Mouse (Mus musculus) kidney, embryonic 14.5 days (tissue): ENCODE results near the gene Hist1h2bj. TPM values are rescaled to one million over a fixed set of nuclear protein-coding genes. Genes with fewer than 3 reads are reported as not detected.
A peak's percentile ranks its signal among the peaks of the same experiment; 100 is the strongest.
"Not testable (repeated sequence)": the region's sequence is repeated elsewhere in the genome, so short reads cannot be mapped to it uniquely, and the experiment has no call there.

Experiments
- ATAC-seq: fragments of 200-750 bp; cut with Nextera tagmentation; 2 replicates; pipeline ENCODE4 v1.8.0; 2017; ENCODE audit warnings: moderate number of reproducible peaks, mild to moderate bottlenecking, moderate TSS enrichment, moderate library complexity; ENCODE audit not compliant: low FRiP score, low TSS enrichment
- H3K27ac ChIP-seq: fragments of 300-500 bp; sonication (generic); 2 replicates; pipeline ENCODE4 v1.5.1; 2014; ENCODE audit warnings: low read depth, mild to moderate bottlenecking, low read length, moderate library complexity, mixed read lengths
- H3K27me3 ChIP-seq: fragments of 300-500 bp; sonication (generic); 2 replicates; pipeline ENCODE4 v1.6.1; 2014; ENCODE audit warnings: mild to moderate bottlenecking, low read length; ENCODE audit not compliant: control insufficient read depth, insufficient read depth
- H3K36me3 ChIP-seq: fragments of 300-500 bp; sonication (generic); 2 replicates; pipeline ENCODE4 v1.6.1; 2014; ENCODE audit warnings: low read length, mixed read lengths; ENCODE audit not compliant: control insufficient read depth, insufficient read depth
- H3K4me1 ChIP-seq: fragments of 300-500 bp; sonication (generic); 2 replicates; pipeline ENCODE4 v1.6.1; 2014; ENCODE audit warnings: low read length, mixed read lengths; ENCODE audit not compliant: control insufficient read depth, insufficient read depth
- H3K4me2 ChIP-seq: fragments of 300-500 bp; sonication (generic); replicated peaks from 2 replicates; pipeline ENCODE4 v1.6.1; 2014; ENCODE audit warnings: low read depth, mild to moderate bottlenecking, low read length
- H3K4me3 ChIP-seq: fragments of 300-500 bp; sonication (generic); 2 replicates; pipeline ENCODE4 v1.5.1; 2014; ENCODE audit warnings: mild to moderate bottlenecking, low read length
- H3K9ac ChIP-seq: fragments of 300-500 bp; sonication (generic); 2 replicates; pipeline ENCODE4 v1.6.1; 2014; ENCODE audit warnings: low read depth, mild to moderate bottlenecking, low read length, moderate library complexity
- H3K9me3 ChIP-seq: fragments of 300-500 bp; sonication (generic); 2 replicates; pipeline ENCODE4 v1.6.1; 2016; ENCODE audit warnings: low read length; ENCODE audit not compliant: control insufficient read depth
- WGBS: fragments of 180-500 bp; shearing (Covaris S2); extraction: QIAGEN DNeasy Blood & Tissue Kit; methylation state at CpG from one replicate; pipeline ENCODE4 v1.1.7; 2014; 5-methylcytosine and 5-hydroxymethylcytosine counted together
- polyA plus RNA-seq: library from polyadenylated mRNA; unstranded; fragments of >200 nt; fragmentation: Nextera tagmentation; extraction: Ambion mirVana; gene quantifications from 2 replicates; pipeline ENCODE4 v1.2.1, GENCODE M21; 2014

Hist1h2bj gene
- polyA plus RNA-seq, 1 experiment from 2014 or later = 18.7 TPM

DNA sequence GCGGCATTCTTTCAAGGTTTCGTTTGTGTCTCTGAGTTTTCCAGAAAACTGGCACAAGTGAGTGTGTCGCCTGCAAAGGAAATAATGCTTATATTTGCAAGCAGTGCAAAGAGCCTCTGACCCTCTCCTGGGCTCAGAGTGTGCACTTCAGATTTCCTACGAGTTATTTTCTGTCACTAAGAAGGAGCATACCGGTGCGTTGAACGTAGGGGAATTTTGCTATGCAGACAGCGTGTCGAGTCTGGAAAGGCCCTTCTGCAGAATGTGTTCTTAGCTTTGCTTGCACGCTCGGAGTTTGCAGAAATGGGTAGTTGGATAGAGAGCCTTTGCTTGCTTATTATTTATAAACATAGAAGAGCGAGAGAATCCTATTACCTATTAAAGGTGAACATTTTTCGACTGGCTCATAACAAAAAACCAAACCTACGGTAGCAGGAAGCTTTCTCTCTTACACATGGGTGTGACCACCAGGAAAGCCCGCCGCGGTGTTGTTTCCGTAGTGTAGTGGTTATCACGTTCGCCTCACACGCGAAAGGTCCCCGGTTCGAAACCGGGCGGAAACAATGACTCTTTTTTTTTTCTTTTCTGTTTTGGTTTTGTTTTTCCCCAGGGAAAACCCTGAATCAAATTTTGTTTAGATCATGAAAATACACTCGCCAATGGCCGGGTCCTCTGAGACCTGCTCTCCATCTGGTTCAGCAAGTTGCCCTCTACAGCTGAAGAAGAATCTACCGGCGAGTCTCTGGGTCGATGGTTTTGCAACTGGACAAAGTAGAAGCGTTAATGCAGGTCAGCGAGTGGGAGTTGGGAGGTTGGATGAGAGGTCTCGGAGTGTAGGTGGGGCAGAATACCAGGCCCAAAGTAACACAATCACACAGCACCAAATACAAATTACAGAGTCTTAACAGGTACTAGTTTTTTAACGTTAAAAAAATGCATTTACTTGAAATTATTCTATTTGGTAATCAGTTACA lies 16.7 kb upstream of the Hist1h2bj start:
- Histone ChIP-seq H3K4me1 (no peaks in the 10 kb centered on the region), H3K9me3 (no peaks in the 10 kb centered on the region), H3K36me3 (no peaks in the 10 kb centered on the region), H3K4me3 (peak overlapping the region; percentile 52), H3K27ac (no peak overlapping the region), H3K4me2 (peak overlapping the region; percentile 69), H3K9ac (peak overlapping the region; percentile 58), H3K27me3 (no peaks in the 10 kb centered on the region)
- WGBS = under 1% methylated on average over 35 of the region's 35 CpGs
- ATAC-seq = 0 out of 2 replicates have a peak, but pooled peaks have one; percentile 33

DNA sequence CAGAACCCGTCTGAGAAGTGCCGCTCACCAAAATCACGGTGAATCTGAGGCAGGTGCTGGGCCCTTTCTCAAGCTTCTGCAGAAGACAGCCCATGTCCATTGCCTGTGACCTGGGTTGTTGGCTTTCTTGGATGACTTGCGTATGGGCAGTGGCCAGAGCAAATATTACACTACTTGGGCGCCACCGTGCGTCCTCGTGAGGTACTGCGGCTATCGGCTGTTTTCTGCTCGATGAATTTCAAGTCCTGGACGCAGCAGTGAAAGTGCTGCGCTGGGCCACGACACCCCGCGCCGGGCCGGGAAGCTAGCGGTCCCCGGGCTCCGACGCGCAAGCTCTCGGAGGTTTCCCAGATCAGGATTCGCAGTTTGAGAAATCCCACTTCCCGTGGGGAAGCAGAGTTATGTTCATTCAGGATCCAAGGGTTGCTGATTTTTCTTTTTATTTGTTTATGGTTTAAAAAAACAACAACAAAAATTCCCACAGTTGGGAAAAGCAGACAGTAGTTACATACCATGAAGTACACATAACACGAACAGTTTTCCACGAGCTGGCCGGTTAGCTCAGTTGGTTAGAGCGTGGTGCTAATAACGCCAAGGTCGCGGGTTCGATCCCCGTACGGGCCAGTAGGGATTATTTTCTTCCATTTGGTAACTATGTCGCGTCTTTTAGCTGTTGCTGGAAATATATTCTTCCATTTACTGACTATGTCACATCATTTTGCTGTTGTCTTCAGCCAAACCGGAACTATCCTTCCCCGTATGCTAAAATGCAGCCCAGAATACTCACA lies 14.1 kb upstream of the Hist1h2bj start:
- H3K9me3 ChIP-seq = no peaks in the 10 kb centered on the region
- H3K27ac ChIP-seq = peak overlapping the region; percentile 79
- no peaks in the 10 kb centered on the region for H3K36me3 ChIP-seq
- H3K4me2 ChIP-seq = peak overlapping the region; percentile 52
- H3K27me3 ChIP-seq = no peaks in the 10 kb centered on the region
- 1% methylated on average over 40 of the region's 40 CpGs for WGBS
- H3K9ac ChIP-seq = peak overlapping the region; percentile 68
- no peaks in the 10 kb centered on the region for H3K4me1 ChIP-seq
- ATAC-seq = peak; percentile 78
- peak overlapping the region; percentile 60 for H3K4me3 ChIP-seq

DNA sequence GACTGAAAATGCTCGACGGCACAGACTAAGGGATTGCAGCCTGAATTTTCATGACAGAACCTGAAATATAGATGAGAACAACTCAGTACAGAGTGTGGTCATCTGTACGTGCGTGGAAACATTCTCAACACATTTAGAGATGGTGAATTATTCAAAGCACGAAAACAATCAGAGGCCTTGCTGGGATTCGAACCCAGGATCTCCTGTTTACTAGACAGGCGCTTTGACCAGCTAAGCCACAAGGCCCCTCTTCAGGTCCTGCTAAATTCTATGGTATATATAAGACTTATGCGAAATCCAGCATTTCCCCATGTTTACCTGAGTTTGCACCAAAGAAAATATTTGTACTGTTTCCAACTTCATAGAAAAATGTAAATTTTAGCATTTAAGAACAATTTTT lies 13.1 kb upstream of the Hist1h2bj start:
- Histone ChIP-seq H3K36me3 (no peaks in the 10 kb centered on the region), H3K4me1 (no peaks in the 10 kb centered on the region), H3K27me3 (no peaks in the 10 kb centered on the region), H3K4me2 (no peak overlapping the region), H3K27ac (no peak overlapping the region), H3K9ac (no peak overlapping the region), H3K9me3 (no peaks in the 10 kb centered on the region), H3K4me3 (no peak overlapping the region)
- ATAC-seq = no peak
- 35% methylated on average over 8 of the region's 8 CpGs for WGBS

DNA sequence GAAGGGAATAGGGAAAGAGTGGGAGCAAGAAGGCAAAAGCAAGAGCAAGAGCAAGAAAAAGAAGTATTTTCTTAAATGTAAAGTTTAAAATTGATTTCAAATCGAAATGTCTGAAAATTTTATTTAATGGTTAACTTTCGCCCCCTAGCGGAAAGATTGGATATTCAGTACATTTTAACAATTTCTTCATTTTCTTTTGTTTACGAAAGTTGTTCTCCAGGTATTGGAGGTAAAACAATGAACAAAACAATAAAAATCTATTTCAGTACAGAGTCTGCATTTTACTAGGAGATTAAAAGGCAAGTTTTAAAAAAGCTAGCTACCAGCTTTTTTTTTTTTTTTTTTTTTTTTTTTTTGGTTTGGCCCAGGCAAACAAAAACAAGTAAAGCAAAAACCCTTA lies 12.5 kb upstream of the Hist1h2bj start:
- 18% methylated on average over 4 of the region's 4 CpGs for WGBS
- Histone ChIP-seq H3K9ac (no peak overlapping the region), H3K9me3 (no peaks in the 10 kb centered on the region), H3K4me1 (no peaks in the 10 kb centered on the region), H3K4me2 (no peak overlapping the region), H3K36me3 (no peaks in the 10 kb centered on the region), H3K27ac (no peak overlapping the region), H3K27me3 (no peaks in the 10 kb centered on the region), H3K4me3 (no peak overlapping the region)
- ATAC-seq = no peak

GRCm38 (mm10) chr13:22033741-22034442 lies 9.1 kb upstream of the Hist1h2bj start:
- H3K27me3 ChIP-seq = no peaks in the 10 kb centered on the region
- no peaks in the 10 kb centered on the region for H3K36me3 ChIP-seq
- peak overlapping the region; percentile 48 for H3K4me2 ChIP-seq
- peaks cover 4% of the 10 kb centered on the region; the same call in 1 of the 2 replicates for H3K4me1 ChIP-seq
- H3K4me3 ChIP-seq = peak overlapping the region; percentile 45
- H3K27ac ChIP-seq = peak overlapping the region; percentile 45; the same call in 1 of the 2 replicates
- H3K9me3 ChIP-seq = no peaks in the 10 kb centered on the region
- no peak for ATAC-seq
- 47% methylated on average over 5 of the region's 5 CpGs for WGBS
- peak overlapping the region; percentile 67 for H3K9ac ChIP-seq

DNA sequence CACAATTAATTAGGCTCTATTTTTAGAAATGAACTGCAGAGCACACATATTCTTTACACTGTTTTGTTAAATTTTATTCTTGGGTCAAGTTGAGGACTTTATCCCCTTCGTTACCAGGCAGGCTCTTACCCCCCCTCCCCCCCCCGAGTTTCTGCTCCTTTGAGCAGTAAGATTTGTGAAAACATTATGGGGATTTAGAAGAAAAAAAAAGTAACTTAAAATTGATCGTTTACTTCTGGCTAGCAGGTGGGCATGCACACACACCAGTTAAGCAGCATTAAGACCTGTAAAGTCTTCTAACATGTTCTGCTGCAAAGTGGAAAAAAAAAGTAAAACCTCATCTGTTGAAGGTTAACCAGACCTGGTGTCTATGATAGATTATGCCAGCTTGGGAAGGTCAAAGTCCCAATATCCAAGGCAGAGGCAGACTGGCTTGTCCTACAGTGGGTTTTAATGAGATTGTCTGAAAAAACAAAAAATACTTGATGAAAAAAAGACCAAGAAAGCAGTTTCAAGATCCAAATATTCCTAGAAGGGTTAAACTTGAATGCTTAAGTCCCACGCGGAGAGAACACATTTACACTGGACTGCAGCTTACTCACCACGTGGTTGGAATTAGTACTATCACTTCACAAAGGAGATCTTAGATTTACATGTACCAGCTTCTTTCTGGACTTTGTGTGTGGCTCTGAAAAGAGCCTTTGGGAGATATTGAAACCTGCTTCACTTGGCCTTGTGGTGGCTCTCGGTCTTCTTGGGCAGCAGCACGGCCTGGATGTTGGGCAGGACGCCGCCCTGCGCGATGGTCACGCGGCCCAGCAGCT lies 8.4 kb upstream of the Hist1h2bj start:
- Histone ChIP-seq H3K9me3 (no peaks in the 10 kb centered on the region), H3K9ac (peak overlapping the region; percentile 67), H3K36me3 (no peaks in the 10 kb centered on the region), H3K4me2 (peak overlapping the region; percentile 48), H3K27ac (peak overlapping the region; percentile 96), H3K4me3 (peak overlapping the region; percentile 45), H3K4me1 (peaks cover 4% of the 10 kb centered on the region; the same call in 1 of the 2 replicates), H3K27me3 (no peaks in the 10 kb centered on the region)
- WGBS = 3% methylated on average over 11 of the region's 14 CpGs
- ATAC-seq = no peak

- H3K36me3 ChIP-seq, H3K27me3 ChIP-seq, H3K9me3 ChIP-seq: not testable (repeated sequence)
- peak; percentile 98 for ATAC-seq
- Histone ChIP-seq H3K4me1 (peaks cover 11% of the 10 kb centered on the region), H3K27ac (peak within 1 kb of the TSS; percentile 96), H3K9ac (peak within 1 kb of the TSS; percentile 69), H3K4me3 (peak within 1 kb of the TSS; percentile 45), H3K4me2 (peak within 1 kb of the TSS; percentile 72)
- under 1% methylated on average over 20 of the region's 69 CpGs for WGBS
Observed at GRCm38 (mm10) chr13:22035267-22036148, 7.5 kb upstream of the Hist1h2bj start, which contains the start of the genes Hist1h2ah and Hist1h2bk. Hist1h2ah (minus strand) TSS chr13:22035568. Hist1h2bk (plus strand) TSS chr13:22035870.
